1 mouse cellular context compared by ENCODE assay signal in genomic region chr2:127507077-127507774, GRCm38 (mm10).
TF ChIP-seq lines count a peak whose summit lies in the region.

No protein-coding gene starts in this region.

TF ChIP-seq in C2C12, 6 proteins besides CTCF, POLR2A, EP300 and RAD21 (continued from another document):
- no peak for TF ChIP-seq MYOG (IDR thresholded peaks at IDR 0.05; ENCODE audit: control insufficient read depth, extremely low read depth, insufficient read length)
